Mouse (Mus musculus): Measurements from ENCODE around the gene Tbx10. TPM values are rescaled to one million over a fixed set of nuclear protein-coding genes. Genes with fewer than 3 reads are reported as not detected.
A peak's percentile ranks its signal among the peaks of the same experiment; 100 is the strongest.

Tbx10 gene
- polyA plus RNA-seq, 1 experiment, result not detected

DNA sequence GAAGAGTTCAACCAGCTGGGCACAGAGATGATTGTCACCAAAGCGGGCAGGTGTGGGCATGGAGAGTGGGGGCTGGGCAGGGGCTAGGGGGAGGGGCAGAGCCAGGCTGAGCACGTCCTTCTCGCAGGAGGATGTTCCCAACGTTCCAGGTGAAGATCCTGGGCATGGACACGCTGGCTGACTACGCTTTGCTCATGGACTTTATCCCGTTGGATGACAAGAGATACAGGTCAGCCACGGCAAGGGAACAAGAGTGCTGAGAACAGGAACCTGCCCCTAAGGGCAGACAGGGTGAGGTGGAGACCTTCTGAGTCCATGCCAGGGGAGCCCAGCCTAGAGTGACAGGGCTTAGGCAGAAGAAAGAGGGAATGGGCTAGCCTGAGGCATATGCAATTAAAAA lies 4.2 kb downstream of the Tbx10 start:
- Histone ChIP-seq H3K4me1 (ENCODE audit: control insufficient read depth, insufficient read depth, low read length) (no peaks in the 10 kb centered on the region), H3K4me3 (ENCODE audit: low read depth, low read length) (no peak overlapping the region), H3K36me3 (ENCODE audit: control insufficient read depth, insufficient read depth, low read length, poor library complexity, severe bottlenecking) (no peaks in the 10 kb centered on the region), H3K9ac (ENCODE audit: low read depth, poor library complexity, severe bottlenecking) (no peak overlapping the region), H3K27ac (ENCODE audit: insufficient read depth, low read length) (no peak overlapping the region), H3K27me3 (ENCODE audit: control insufficient read depth, insufficient read depth, low read length, poor library complexity, severe bottlenecking) (no peaks in the 10 kb centered on the region), H3K9me3 (replicated peaks; ENCODE audit: control insufficient read depth, insufficient read depth, low read length, poor library complexity, severe bottlenecking) (no peaks in the 10 kb centered on the region)
- TF ChIP-seq POLR2A (IDR thresholded peaks at IDR 0.05; ENCODE audit: insufficient read depth, low read length) (no peak), CTCF (IDR thresholded peaks at IDR 0.05; ENCODE audit: low read depth, low read length) (no peak), EP300 (IDR thresholded peaks at IDR 0.05; ENCODE audit: insufficient read depth, low read depth, low read length) (no peak)

DNA sequence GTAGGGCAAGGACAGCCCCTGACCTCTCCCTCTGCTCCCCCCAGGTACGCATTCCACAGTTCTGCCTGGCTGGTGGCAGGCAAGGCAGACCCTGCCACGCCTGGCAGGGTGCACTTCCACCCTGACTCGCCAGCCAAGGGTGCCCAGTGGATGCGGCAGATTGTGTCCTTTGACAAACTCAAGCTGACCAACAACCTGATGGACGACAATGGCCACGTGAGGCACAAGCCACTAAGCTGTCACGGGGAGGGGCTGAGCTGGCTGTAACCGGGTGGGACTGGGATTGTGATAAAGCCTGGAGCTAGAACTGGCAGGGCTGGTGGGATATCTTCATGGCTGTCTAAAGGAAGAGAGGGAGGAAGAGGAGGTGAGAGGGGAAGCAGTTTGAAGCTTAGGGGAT lies 4.7 kb downstream of the Tbx10 start:
- Histone ChIP-seq H3K36me3 (ENCODE audit: control insufficient read depth, insufficient read depth, low read length, poor library complexity, severe bottlenecking) (no peaks in the 10 kb centered on the region), H3K4me3 (ENCODE audit: low read depth, low read length) (no peak overlapping the region), H3K27ac (ENCODE audit: insufficient read depth, low read length) (no peak overlapping the region), H3K27me3 (ENCODE audit: control insufficient read depth, insufficient read depth, low read length, poor library complexity, severe bottlenecking) (no peaks in the 10 kb centered on the region), H3K4me1 (ENCODE audit: control insufficient read depth, insufficient read depth, low read length) (no peaks in the 10 kb centered on the region), H3K9me3 (replicated peaks; ENCODE audit: control insufficient read depth, insufficient read depth, low read length, poor library complexity, severe bottlenecking) (no peaks in the 10 kb centered on the region), H3K9ac (ENCODE audit: low read depth, poor library complexity, severe bottlenecking) (no peak overlapping the region)
- no peak for TF ChIP-seq POLR2A (IDR thresholded peaks at IDR 0.05; ENCODE audit: insufficient read depth, low read length)
- TF ChIP-seq EP300 (IDR thresholded peaks at IDR 0.05; ENCODE audit: insufficient read depth, low read depth, low read length), result no peak
- TF ChIP-seq CTCF (IDR thresholded peaks at IDR 0.05; ENCODE audit: low read depth, low read length), result no peak

DNA sequence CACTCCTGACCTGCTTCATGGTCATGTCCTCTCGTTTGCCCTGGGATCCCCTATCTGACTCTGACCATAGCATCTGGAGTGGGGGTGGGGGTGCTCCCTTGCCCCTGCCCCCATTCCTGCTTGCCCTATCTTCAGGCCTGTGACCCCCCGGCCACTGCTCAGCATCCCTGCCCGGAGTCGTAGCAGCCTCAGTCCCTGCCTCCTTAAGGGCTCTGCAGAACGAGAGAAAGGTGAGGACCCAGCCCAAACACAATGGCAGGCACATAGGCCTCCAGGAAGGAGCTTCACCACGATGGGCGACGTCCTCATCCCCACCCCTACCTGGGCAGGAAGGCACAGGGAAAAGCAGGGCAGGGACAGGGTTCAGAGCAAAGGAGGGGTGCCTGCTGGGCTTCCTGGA lies 5.8 kb downstream of the Tbx10 start:
- Histone ChIP-seq H3K9ac (ENCODE audit: low read depth, poor library complexity, severe bottlenecking) (no peak overlapping the region), H3K36me3 (ENCODE audit: control insufficient read depth, insufficient read depth, low read length, poor library complexity, severe bottlenecking) (no peaks in the 10 kb centered on the region), H3K27ac (ENCODE audit: insufficient read depth, low read length) (no peak overlapping the region), H3K9me3 (replicated peaks; ENCODE audit: control insufficient read depth, insufficient read depth, low read length, poor library complexity, severe bottlenecking) (no peaks in the 10 kb centered on the region), H3K4me1 (ENCODE audit: control insufficient read depth, insufficient read depth, low read length) (peaks cover 3% of the 10 kb centered on the region), H3K27me3 (ENCODE audit: control insufficient read depth, insufficient read depth, low read length, poor library complexity, severe bottlenecking) (no peaks in the 10 kb centered on the region), H3K4me3 (ENCODE audit: low read depth, low read length) (no peak overlapping the region)
- TF ChIP-seq CTCF (IDR thresholded peaks at IDR 0.05; ENCODE audit: low read depth, low read length) (no peak), POLR2A (IDR thresholded peaks at IDR 0.05; ENCODE audit: insufficient read depth, low read length) (no peak), EP300 (IDR thresholded peaks at IDR 0.05; ENCODE audit: insufficient read depth, low read depth, low read length) (no peak)

DNA sequence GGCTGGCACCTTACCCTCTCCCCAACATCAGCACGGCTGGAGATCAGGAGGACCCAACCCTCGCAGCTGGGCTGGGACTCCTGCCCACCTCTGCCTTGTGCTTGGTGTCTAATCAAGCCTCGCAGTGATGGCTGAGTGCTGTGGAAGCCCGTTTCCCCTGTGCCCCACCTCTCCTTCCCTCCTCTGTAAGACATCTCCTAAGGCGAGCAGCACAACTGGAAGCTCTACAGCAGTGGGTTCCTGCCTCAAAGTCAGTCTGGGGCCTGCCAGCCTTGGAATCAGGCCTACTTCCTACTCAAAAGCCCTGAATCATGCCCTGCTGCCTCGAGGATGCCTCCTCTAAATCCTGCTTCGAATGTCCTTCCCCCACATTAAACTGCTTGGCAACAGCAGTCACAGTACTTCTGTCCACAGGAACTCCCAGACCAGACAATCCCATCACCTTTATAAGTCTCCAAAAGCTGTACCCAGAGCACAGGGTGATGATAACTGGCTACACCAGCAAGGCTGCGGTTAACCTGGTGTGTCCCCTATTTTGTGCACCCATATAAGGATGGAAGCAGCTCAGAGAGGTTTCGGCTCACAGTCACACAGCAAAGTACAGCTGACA lies 6.7 kb downstream of the Tbx10 start:
- Histone ChIP-seq H3K36me3 (ENCODE audit: control insufficient read depth, insufficient read depth, low read length, poor library complexity, severe bottlenecking) (no peaks in the 10 kb centered on the region), H3K27me3 (ENCODE audit: control insufficient read depth, insufficient read depth, low read length, poor library complexity, severe bottlenecking) (no peaks in the 10 kb centered on the region), H3K9me3 (replicated peaks; ENCODE audit: control insufficient read depth, insufficient read depth, low read length, poor library complexity, severe bottlenecking) (no peaks in the 10 kb centered on the region), H3K9ac (ENCODE audit: low read depth, poor library complexity, severe bottlenecking) (peak overlapping the region; percentile 78; the same call in 1 of the 2 replicates), H3K4me1 (ENCODE audit: control insufficient read depth, insufficient read depth, low read length) (peaks cover 3% of the 10 kb centered on the region), H3K27ac (ENCODE audit: insufficient read depth, low read length) (no peak overlapping the region), H3K4me3 (ENCODE audit: low read depth, low read length) (peak overlapping the region; percentile 65)
- no peak for TF ChIP-seq CTCF (IDR thresholded peaks at IDR 0.05; ENCODE audit: low read depth, low read length)

DNA sequence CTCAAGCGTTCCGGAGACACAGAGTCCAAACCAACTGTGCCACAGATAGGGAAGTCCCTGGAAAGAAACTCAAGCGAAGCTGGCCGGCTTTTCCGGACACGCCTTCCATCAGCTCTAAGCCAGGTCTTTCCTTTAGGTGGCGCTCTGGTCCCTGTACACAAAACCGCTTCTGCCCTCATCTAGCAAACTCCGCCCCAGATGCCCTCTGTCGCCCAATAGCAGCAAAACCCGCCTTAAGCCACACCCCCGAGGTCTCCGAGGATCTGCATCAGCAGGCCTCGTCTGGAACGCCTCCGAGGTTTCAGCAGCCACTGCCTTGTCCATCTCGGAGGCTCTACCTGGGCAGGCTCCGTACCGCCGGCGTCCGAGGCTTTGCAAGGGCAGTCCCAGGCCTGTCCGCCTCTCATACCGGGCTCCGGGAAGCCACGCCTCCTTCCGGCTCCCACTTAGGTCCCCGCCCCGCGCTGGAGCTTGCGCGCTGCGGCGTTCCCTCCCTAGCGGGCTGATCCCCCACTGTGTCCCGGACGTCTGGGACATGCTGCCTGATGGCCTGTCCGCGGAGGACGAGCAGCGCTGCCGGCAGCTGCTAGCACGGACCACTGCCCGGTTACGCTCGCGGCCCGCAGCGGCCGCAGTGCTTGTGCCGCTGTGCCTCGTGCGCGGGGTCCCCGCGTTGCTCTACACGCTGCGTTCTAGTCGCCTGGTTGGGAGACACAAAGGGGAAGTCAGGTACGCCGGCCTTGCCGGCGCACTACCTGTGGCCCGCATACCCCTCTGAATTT lies 7.8 kb downstream of the Tbx10 start, which contains the start of the genes Nudt8 and Gm49405:
Nudt8 (plus strand) TSS at position 462 of the 782 bp plus-strand sequence.
Gm49405 (plus strand) TSS at position 508 of the 782 bp plus-strand sequence.
- no peaks in the 10 kb centered on the region for H3K27me3 ChIP-seq (ENCODE audit: control insufficient read depth, insufficient read depth, low read length, poor library complexity, severe bottlenecking)
- H3K9me3 ChIP-seq (replicated peaks; ENCODE audit: control insufficient read depth, insufficient read depth, low read length, poor library complexity, severe bottlenecking), result no peaks in the 10 kb centered on the region
- peaks cover 3% of the 10 kb centered on the region for H3K4me1 ChIP-seq (ENCODE audit: control insufficient read depth, insufficient read depth, low read length)
- peak; percentile 76 for TF ChIP-seq POLR2A (IDR thresholded peaks at IDR 0.05; ENCODE audit: insufficient read depth, low read length)
- peak; percentile 70 for TF ChIP-seq CTCF (IDR thresholded peaks at IDR 0.05; ENCODE audit: low read depth, low read length)
- no peak for TF ChIP-seq EP300 (IDR thresholded peaks at IDR 0.05; ENCODE audit: insufficient read depth, low read depth, low read length)
- H3K36me3 ChIP-seq (ENCODE audit: control insufficient read depth, insufficient read depth, low read length, poor library complexity, severe bottlenecking), result no peaks in the 10 kb centered on the region
- H3K4me3 ChIP-seq (ENCODE audit: low read depth, low read length), result peak within 1 kb of the TSS; percentile 83
- peak within 1 kb of the TSS; percentile 85 for H3K27ac ChIP-seq (ENCODE audit: insufficient read depth, low read length)
- H3K9ac ChIP-seq (ENCODE audit: low read depth, poor library complexity, severe bottlenecking), result peak within 1 kb of the TSS; percentile 78

DNA sequence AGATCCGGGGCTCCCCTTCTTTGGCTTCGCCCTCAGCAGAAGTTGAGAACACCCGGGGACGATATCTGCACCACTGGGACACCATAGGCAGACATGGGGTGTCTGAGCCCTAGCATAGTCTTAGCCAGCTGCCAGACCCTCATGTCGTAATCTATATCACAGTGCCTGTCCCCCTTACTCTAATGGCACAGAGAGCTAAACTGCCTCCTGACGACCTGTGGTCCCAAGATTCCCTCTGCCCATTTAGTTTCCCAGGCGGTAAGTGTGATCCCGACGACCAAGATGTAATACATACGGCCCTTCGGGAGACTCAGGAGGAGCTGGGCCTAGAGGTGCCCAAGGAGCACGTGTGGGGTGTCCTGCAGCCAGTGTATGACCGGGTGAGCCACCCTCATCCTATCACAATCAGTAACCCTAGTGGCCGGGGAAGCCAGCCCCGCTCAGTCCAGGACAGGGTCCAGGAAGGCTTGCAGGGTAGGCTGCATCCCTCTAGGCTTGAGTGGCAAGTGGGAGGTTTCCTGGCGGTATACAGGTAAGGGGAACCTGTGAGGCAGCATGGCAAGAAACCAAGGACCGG lies 8.5 kb downstream of the Tbx10 start:
- Histone ChIP-seq H3K4me1 (ENCODE audit: control insufficient read depth, insufficient read depth, low read length) (peaks cover 3% of the 10 kb centered on the region), H3K9ac (ENCODE audit: low read depth, poor library complexity, severe bottlenecking) (peak overlapping the region; percentile 78), H3K27me3 (ENCODE audit: control insufficient read depth, insufficient read depth, low read length, poor library complexity, severe bottlenecking) (no peaks in the 10 kb centered on the region), H3K9me3 (replicated peaks; ENCODE audit: control insufficient read depth, insufficient read depth, low read length, poor library complexity, severe bottlenecking) (no peaks in the 10 kb centered on the region), H3K36me3 (ENCODE audit: control insufficient read depth, insufficient read depth, low read length, poor library complexity, severe bottlenecking) (no peaks in the 10 kb centered on the region), H3K27ac (ENCODE audit: insufficient read depth, low read length) (peak overlapping the region; percentile 85), H3K4me3 (ENCODE audit: low read depth, low read length) (peak overlapping the region; percentile 83)
- TF ChIP-seq EP300 (IDR thresholded peaks at IDR 0.05; ENCODE audit: insufficient read depth, low read depth, low read length), result no peak
- TF ChIP-seq POLR2A (IDR thresholded peaks at IDR 0.05; ENCODE audit: insufficient read depth, low read length), result no peak
- no peak for TF ChIP-seq CTCF (IDR thresholded peaks at IDR 0.05; ENCODE audit: low read depth, low read length)
